Mouse (Mus musculus) erythroblast, embryonic 14.5 days (primary cell): ENCODE measurements at regions not wholly inside any gene's neighbourhood (a gene's known extent, or its start where the extent isn't known, plus 50 kb on each side); places are given as distances from the start of the nearest gene placed in this dataset.

Source experiments
- GATA1 ChIP-seq: IDR thresholded peaks from 2 replicates; pipeline ENCODE4 v1.6.1; 2012; ENCODE audit warnings: low read length, inconsistent platforms, mixed read lengths
- TAL1 ChIP-seq: IDR thresholded peaks from 3 replicates; pipeline ENCODE4 v1.6.1; 2012; ENCODE audit warnings: low read length, inconsistent platforms, mixed read lengths

DNA sequence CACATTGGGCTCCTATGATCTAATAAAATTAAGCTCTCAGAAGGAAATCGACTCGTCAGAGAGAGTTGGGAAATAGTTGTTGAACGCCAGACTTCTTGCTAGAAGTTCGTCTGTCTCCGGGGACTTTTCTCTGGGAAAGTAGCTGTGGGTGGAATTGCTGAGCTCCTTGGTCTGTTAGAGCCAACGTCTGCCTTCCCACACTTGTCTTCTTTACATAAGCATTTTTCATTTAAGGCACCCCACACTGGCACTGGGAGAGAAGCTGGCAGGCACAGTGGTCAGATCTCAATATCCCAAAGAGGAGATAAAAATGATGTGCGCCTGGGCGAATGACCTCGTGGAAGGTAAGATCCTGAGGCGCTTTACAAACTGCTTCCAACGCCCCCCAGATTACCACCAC, 551.3 kb upstream of the Tusc1 start:
- no peak for TF ChIP-seq GATA1
- TF ChIP-seq TAL1, result no peak
